ENCODE assay signal across 16 mouse cellular contexts in the genomic region with DNA sequence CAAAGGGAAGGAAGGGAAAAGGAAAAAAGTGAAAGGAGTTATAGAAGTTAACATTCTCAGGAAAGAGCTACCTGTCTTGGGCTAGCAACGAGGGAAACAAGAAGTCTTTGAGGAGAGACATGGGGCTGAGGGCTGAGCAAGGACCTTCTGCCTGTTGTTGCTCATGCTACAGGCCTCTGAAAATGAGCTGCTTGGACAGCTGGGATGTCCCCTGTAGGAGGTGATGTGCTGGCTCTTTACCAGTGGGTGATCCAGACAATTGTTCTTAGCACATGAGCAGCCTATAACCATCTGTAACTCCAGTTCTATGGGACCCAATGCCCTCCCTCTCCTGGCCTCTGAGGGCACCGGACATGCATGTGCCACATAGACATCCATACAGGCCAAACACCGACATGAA.
"Had no signal": no experiment of that assay in that cellular context is flagged by ENCODE, and none has a peak within 500 bp of the region (broad histone marks: within the 10 kb centered on the region; RNA-seq: fewer than 3 reads in every experiment).

No protein-coding gene starts in this region.

- H3K9me3 ChIP-seq: neural tube, embryonic 13.5 days; neural tube, embryonic 15.5 days; stomach, embryonic 15.5 days had no signal

- H3K4me3 ChIP-seq: neural tube, embryonic 13.5 days; neural tube, embryonic 15.5 days; stomach, embryonic 15.5 days had no signal

- DNase-seq: retina, postnatal 1 day; right cerebral cortex, adult 18-20 months; right cerebral cortex, postnatal 14 days; right cerebral cortex, postnatal 25 days; right cerebral cortex, postnatal 4 days; spleen, adult 18-20 months; thymus, adult 18-20 months; thymus, adult 2 months; thymus, postnatal 14 days; thymus, postnatal 25 days; thymus, postnatal 36 days; thymus, postnatal 4 days had no signal

- H3K4me2 ChIP-seq: neural tube, embryonic 13.5 days; neural tube, embryonic 15.5 days; stomach, embryonic 15.5 days had no signal

- H3K4me1 ChIP-seq: neural tube, embryonic 13.5 days; neural tube, embryonic 15.5 days; stomach, embryonic 15.5 days had no signal

- H3K9ac ChIP-seq: neural tube, embryonic 13.5 days; neural tube, embryonic 15.5 days; stomach, embryonic 15.5 days had no signal

- H3K36me3 ChIP-seq: neural tube, embryonic 13.5 days; neural tube, embryonic 15.5 days; stomach, embryonic 15.5 days had no signal

- H3K27ac ChIP-seq: neural tube, embryonic 13.5 days; neural tube, embryonic 15.5 days; stomach, embryonic 15.5 days; stomach, postnatal 0 days had no signal

- H3K27me3 ChIP-seq: neural tube, embryonic 13.5 days; neural tube, embryonic 15.5 days; stomach, embryonic 15.5 days had no signal
